Mouse (Mus musculus) heart, postnatal 4 days (tissue): ENCODE data around the gene Prc1. TPM values are rescaled to one million over a fixed set of nuclear protein-coding genes. Genes with fewer than 3 reads are reported as not detected.

Source experiments
- DNase-seq: peaks from one replicate; pipeline ENCODE4 v3.0.0; 2021
- total RNA-seq, 2 experiments: library from RNA; stranded (reverse); gene quantifications; 2 replicates each; pipeline ENCODE4 v1.2.3; 2021

Gene Prc1
- total RNA-seq: 100 to 1,000 TPM; 132 to 141 TPM

DNA sequence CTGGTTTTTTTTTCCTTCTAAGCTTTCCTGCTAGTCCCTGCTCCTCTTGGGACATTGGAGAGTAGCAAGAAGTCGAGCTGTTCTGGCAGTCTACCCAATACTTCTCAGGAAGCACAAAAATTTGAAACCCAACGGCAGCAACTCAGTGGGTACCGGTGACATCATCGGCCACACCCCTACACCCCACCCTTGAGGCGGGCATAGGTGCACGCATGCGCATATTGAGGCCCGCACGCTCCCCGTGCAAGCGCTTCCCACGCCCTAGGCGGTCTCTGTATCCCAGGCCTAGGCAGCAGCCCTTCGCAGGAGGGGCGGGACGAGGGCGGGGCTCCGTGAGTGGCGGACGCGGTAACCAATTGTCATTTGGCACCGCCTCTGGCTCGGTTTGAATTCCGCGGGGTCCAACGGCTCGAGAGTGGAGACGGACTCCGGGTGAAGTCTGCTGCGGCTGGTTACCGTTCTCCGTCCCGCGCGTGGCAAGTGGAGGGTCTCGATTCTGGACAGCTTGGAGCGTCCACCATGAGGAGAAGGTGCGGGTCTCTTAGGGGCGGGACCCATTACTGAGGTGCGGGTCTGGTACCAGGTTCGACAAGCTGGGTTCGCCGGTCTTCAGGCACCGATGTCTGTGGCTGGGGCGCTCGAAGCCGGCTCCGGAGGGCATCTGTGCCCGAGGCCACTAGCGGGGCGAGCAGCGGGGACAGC, at the start of gene Prc1:
TSS of gene Prc1 (plus strand) at position 389 of the 702 bp plus-strand sequence.
- DNase-seq: peak; percentile 99

DNA sequence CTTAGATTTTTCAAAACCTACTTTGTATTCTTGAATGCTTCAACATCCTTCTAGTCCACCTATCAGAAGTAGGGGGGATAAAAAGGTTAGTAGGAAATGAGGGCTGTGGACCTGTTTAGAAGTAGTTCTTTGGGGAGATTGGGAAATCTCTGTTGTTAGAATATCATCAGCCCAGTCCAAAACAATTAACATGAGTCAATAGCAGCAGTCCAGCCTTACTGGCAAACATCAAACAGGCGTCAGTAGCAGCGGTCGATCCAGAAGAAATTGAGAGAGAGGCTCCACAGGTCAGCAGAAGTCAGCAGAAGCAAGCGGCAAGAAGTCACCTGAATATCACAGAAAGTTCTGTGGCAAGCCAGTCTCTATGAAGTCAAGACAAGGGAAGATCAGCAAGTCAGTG, 49.4 kb upstream of the Prc1 start:
- DNase-seq: no peak

DNA sequence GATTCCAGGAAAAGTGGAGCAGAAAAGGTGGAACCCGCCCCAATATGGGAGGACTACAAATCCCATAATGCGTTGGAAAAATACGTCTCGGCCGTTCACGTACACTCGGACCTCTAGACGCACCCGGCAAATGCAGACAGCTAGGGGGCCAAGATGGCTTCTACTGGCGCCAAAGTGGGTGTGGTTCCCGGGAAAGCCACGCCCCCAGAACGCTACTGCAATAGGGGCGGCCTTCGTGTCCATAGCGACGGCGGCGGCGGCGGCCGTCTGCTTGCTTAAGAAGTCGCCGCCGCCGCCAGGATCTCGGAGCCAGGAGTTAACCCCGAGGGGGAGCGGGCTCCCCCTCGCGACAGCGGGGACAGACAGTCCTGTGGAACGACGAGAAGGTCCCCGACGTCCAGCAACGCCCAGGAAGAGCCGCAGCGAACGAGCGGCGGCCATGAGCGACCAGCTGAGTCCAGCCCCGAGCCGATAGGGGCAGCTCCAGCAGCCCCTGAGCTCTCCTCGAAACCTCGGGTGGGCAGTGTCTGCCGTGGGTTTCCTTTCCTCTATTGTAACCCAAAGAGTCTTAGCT, 48.0 kb upstream of the Prc1 start, which contains the start of gene Ttll13:
TSS of gene Ttll13 (plus strand) at position 229 of the 574 bp plus-strand sequence.
- DNase-seq: peak; percentile 98

DNA sequence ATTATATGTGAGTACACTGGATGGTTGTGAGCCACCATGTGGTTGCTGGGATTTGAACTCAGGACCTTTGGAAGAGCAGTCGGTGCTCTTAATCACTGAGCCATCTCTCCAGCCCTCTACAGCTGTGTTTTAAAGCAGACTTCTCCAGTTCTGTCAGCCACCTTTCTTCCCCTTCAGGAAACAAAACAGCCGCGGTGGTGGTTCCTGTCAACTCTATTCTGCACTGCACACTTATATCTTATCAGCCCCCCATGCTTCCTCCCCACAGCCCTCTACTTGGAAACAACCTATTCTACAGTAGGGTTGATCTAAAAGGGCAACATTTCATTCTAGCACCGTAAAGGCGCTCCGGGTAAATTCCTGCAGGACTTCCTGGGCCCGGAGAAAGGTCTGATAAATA, 47.4 kb upstream of the Prc1 start:
- DNase-seq: no peak

- no peak for DNase-seq
Measured at GRCm38 (mm10) chr7:80252437-80252836, 41.8 kb upstream of the Prc1 start.

DNA sequence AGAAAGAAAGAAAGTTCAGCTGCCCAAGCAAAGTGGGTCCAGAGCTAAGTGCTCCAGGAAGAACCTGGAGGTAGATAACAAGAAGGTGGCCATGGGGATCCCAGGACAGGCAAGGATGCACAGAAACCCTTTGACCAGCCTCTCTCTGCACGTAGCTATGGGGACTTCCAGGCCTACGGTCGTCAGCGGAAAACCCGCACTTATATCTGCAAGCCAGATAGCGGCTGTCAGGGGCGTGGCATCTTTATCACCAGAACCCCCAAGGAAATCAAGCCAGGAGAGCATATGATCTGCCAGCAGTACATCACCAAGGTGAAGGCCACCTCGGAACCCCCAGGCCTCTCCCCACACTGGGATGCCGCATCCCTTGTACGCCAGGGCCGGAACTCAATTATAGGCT, 41.4 kb upstream of the Prc1 start:
- no peak for DNase-seq

DNA sequence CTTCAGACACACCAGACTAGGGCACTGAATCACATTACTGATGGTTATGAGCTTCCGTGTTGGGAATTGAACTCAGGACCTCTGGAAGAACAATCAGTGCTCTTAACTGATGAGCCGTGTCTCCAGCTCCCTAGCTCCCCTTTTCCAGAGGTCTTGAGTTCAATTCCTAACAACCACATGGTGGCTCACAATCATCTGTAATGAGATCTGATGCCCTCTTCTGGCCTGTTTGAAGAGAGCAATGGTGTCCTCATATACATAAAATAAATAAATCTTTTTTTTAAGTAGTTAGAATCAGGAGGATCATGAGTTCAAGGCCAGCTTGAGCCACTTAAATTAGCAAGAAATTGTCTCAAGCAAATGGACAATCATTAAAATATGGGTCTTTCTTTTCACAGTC, 38.3 kb upstream of the Prc1 start:
- DNase-seq: no peak

DNA sequence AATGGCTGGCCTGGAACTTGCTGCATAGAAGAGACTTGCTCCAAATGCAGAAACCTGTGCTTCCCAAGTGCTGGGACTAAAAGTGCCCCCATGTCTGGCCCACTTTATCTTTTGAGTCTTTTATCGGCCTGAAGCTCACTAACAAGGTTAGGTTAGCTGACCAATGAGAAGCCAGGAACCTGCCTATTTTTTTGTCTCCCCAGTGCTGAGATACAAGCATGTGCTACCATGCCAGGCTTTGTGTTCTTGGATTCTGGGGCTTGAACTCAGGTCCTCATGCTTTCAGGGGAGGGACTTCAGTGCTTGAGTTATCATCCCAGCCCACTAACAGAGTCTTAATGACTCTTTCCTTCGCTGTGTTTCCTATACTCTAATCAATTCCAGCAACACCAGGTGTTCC, 36.5 kb upstream of the Prc1 start:
- DNase-seq: no peak

- peak; percentile 87 for DNase-seq
Measured at GRCm38 (mm10) chr7:80260625-80261371, 33.5 kb upstream of the Prc1 start, which contains the start of gene Ngrn. Gene Ngrn (plus strand): TSS chr7:80261215.

DNA sequence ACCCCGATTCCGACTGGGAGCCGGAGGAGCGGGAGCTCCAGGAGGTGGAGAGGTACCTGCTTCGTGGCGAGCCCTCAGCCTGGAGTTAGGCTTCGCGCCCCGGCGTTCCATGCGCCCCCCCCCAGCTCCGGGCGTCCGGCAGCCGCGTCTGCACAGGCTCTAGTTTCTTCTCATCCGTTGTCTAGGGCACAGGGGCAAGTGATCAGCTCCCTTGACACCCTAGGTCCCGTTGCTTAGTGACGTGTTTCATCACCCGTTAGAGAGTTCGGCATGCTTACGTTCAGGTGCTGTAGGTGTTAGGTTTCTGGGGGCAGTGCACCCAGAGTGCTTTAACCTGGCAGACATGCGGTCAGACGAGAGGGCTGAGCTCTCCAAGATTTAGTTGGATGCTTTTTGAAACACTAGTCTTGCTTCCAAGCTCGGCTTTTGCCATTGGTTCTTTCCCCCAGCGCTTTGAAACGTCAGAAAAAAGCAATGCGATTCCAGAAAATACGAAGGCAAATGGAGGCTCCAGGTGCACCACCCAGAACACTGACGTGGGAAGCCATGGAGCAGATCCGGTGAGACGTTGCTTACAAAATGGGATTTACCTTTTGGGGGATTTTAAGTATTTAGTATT, 32.8 kb upstream of the Prc1 start:
- DNase-seq: no peak

GRCm38 (mm10) chr7:80264606-80265005, 29.6 kb upstream of the Prc1 start:
- DNase-seq: no peak

- DNase-seq: no peak
Measured at GRCm38 (mm10) chr7:80267764-80268163, 26.5 kb upstream of the Prc1 start.

DNA sequence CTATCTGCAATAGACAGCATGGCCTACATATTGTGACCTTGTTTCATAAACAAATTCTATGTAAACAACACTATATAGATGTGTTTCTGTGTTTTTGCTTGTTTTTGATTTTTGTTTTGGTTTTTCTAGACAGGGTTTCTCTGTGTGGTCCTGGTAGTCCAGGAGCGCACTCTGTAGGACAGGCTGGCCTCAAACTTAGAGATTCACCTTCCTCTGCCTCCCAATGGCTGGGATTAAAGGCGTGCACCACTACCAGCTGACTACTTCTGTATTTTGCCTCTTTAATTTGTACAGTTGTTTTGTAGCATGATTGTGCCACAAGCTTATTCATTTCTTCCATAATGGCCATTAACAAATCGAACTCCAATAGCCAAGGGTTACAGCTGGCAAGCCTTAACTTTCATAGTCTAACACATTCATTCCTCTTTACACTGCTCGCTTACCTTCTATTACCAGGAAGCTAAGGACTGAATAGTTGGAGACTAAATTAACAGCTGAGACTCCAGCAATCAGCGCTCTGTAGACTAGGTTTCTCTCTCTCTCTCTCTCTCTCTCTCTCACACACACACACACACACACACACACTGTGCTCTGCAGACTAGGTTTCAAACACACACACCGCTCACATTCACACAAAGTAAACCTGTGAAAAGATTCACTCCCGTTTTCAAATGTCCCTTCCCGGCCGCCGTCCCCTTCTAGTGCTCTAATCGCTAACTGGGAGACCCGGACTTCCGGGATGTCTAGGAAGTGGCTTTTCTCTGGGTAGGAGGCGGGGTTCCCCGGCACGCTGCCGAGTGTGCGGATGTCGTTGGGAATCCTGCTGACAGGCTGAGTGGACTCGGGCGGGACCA, 25.1 kb upstream of the Prc1 start, which contains the start of gene Vps33b:
TSS of gene Vps33b (plus strand) at position 753 of the 854 bp plus-strand sequence.
- peak; percentile 98 for DNase-seq

DNA sequence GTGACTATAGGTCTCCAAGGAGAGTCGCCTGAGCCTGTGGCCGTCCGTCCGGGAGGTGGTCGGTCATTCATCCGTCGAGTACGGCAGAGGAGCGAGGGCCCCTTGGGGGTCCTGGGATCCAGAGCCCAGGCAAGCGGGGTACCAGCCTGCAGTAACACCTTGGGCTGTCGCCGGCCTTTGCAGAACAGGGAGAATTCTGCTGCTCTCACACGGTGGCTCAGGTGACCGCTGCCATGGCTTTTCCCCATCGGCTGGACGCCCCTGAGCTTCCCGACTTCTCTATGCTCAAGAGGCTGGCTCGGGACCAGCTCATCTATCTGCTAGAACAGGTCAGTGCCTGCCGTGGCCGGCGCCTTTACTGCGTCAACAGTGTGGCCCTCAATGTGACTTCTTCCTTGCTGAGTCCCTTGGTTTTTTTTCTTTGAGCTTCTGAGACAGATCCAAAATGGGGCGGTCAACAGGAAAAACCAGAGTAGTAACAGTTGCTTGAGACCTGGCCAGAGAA, 24.4 kb upstream of the Prc1 start:
- peak; percentile 57 for DNase-seq

GRCm38 (mm10) chr7:80273456-80273855, 20.8 kb upstream of the Prc1 start:
- DNase-seq: no peak

DNA sequence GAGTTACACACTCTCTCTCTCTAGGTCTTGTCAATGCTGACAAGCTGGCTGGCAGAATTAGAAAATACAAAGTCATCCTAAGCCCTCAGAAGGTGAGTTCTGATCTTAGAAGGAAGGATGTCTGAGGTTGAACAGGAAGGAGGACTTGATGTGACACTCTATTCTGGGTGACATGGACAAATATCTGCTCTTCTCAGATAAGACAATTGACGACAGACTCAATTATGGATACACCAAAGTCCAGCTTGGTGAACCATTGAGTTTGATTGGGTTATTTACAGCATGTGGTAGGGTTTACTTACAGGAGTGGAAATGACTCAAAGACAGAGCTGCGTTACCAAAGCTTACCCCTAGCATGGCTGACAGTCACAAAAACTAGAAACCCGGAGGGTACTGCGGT, 17.9 kb upstream of the Prc1 start:
- no peak for DNase-seq

DNA sequence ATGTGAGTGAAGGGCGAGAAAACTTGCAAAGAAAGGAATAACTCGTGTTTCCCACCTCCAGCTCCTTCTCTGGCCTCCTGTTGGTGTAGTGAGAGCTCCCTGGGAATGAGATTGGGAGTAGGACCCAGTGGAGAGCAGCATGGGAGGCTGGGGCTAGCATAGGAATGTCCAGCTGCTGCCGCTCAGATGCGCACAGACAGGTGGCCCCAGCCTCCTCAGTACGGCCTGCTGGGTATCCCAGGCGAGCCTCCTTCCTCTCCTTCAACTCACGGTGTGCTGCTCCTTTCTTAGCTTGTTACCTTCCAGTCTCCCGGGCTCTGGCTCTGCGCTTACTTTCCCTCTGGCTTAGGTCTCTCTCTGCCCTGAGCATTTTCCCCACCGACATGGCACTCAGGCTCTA, 14.2 kb upstream of the Prc1 start:
- no peak for DNase-seq

DNA sequence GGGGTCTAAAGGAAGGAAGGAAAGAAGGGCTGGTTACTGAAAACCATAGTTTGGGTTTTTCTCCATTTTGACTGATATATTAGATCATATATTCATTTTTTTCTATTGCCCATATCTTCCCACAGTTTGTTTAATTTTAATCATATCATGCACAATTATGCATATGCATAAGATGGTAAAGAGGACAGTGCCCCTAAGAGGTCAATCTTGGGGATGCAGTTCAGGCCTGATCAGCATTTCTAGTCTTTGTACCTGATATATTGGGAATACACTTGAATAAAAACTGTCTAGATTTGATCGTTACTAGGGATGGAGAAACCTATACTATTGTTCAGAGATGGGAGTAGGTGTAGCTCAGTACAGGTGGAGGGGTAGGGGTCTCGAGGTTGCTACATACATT, 13.3 kb upstream of the Prc1 start:
- DNase-seq: no peak

DNA sequence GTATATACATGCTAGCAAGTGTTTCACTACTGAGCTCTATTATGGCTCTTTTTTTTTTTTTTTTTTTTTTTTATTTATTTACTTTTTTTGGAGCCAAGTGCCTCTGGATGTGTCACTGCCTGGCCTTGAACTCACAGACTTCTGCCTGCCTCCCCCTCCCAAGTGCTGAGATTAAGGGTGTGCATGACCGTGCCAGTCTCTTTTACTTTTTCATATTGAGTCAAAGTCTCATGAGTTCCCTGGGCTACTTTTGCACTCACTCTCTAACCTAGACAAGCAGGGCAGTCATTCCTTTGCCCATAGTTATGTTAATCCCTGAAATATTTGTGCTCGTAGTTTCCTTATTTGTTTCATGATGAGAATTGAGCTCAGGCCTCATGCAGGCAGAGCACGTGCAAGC, 12.6 kb upstream of the Prc1 start:
- DNase-seq: no peak

DNA sequence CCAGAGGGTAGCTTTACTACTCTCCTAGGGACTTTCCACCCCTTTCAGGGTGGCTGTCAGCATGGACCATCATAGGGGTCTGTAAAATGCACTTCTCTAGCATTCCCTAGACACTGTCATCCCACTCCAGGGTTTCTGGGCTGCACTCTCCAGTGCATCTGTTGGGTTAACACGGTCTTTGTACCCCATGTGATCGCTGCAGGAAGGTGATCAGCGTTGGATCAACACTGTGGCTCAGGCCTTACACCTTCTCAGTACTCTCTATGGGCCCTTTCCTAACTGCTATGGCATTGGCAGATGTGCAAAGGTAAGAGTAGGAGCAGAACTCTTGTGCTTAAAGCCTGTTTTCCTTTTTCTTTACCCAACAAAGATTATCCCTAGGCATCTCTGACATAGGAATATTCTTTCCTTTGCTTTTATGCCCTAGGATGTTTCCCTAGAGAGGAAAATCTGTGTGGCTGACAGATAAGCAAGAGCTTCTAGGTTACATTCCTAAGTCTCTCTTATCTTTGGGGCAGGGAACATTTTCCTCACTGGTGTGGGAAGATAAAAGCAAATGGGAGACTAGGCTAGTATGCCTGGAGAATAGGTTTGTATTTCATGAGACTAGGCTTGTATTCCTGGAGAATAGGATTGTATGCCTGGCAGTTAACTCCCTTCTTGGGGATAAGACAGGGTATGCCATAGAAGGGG, 10.9 kb upstream of the Prc1 start:
- no peak for DNase-seq

DNA sequence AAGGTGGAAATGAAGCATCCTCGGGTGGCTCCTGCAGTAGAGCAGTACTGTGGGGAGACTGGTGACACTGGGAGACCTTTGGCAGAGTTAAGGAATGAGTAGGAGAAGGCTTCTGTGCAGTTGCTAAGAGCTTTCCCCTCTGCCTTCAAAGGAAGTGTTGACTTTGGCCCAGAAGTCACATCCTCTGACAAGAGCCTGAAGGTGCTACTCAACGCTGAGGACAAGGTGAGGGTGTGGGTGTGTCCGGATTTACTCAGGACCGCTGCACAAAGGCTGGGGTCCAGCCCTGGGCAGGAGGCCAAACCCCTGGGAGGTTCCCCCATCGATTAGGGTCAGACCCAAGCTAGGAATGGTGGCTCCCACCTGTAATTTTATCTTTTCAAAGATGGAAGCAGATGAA, 9.9 kb upstream of the Prc1 start:
- no peak for DNase-seq
